Mouse (Mus musculus) hindbrain, embryonic 15.5 days (tissue): ENCODE data around the gene Dpy19l3. TPM values are rescaled to one million over a fixed set of nuclear protein-coding genes. Genes with fewer than 3 reads are reported as not detected.
A peak's percentile ranks its signal among the peaks of the same experiment; 100 is the strongest.

Experiments
- ATAC-seq: fragments of 200-750 bp; cut with Nextera tagmentation; 2 replicates; pipeline ENCODE4 v1.8.0; 2017; ENCODE audit warnings: low read depth, moderate number of reproducible peaks, moderate TSS enrichment; ENCODE audit not compliant: low FRiP score
- H3K27ac ChIP-seq: fragments of 300-500 bp; sonication (generic); replicated peaks from 2 replicates; pipeline ENCODE4 v1.5.1; 2015; ENCODE audit warnings: mild to moderate bottlenecking, inconsistent platforms
- H3K27me3 ChIP-seq: fragments of 300-500 bp; sonication (generic); 2 replicates; pipeline ENCODE4 v1.6.1; 2015; ENCODE audit warnings: control low read depth, inconsistent platforms
- H3K36me3 ChIP-seq: fragments of 300-500 bp; sonication (generic); 2 replicates; pipeline ENCODE4 v1.6.1; 2015; ENCODE audit warnings: control low read depth, inconsistent platforms
- H3K4me1 ChIP-seq: fragments of 300-500 bp; sonication (generic); replicated peaks from 2 replicates; pipeline ENCODE4 v1.6.1; 2015; ENCODE audit warnings: control low read depth, inconsistent platforms
- H3K4me2 ChIP-seq: fragments of 300-500 bp; sonication (generic); 2 replicates; pipeline ENCODE4 v1.6.1; 2015; ENCODE audit warnings: moderate library complexity, mild to moderate bottlenecking, inconsistent platforms
- H3K4me3 ChIP-seq: fragments of 300-500 bp; sonication (generic); 2 replicates; pipeline ENCODE4 v1.5.1; 2015; ENCODE audit warnings: mild to moderate bottlenecking, inconsistent platforms
- H3K9ac ChIP-seq: fragments of 300-500 bp; sonication (generic); 2 replicates; pipeline ENCODE4 v1.6.1; 2015; ENCODE audit warnings: inconsistent platforms
- H3K9me3 ChIP-seq: fragments of 300-500 bp; sonication (generic); 2 replicates; pipeline ENCODE4 v1.6.1; 2016; ENCODE audit warnings: control low read depth, inconsistent platforms
- WGBS: fragments of 180-500 bp; shearing (Covaris S2); methylation state at CpG from one replicate; pipeline ENCODE4 v1.1.7; 2015; 5-methylcytosine and 5-hydroxymethylcytosine counted together
- polyA plus RNA-seq: library from polyadenylated mRNA; unstranded; fragments of >200 nt; fragmentation: Nextera tagmentation; extraction: Ambion mirVana; gene quantifications from 2 replicates; pipeline ENCODE4 v1.2.1, GENCODE M21; 2015

The Dpy19l3 gene
- polyA plus RNA-seq, 1 experiment from 2014 or later, result 39.5 TPM

GRCm38 (mm10) chr7:35683409-35684122 is 70.7 kb downstream of the Dpy19l3 start:
- H3K9ac ChIP-seq, result no peak overlapping the region
- ATAC-seq, result no peak
- H3K27ac ChIP-seq, result no peak overlapping the region
- no peaks in the 10 kb centered on the region for H3K36me3 ChIP-seq
- H3K9me3 ChIP-seq, result no peaks in the 10 kb centered on the region
- H3K4me1 ChIP-seq, result peaks cover 28% of the 10 kb centered on the region
- no peaks in the 10 kb centered on the region for H3K27me3 ChIP-seq
- no peak overlapping the region for H3K4me2 ChIP-seq
- WGBS, result 62% methylated on average over 6 of the region's 6 CpGs
- no peak overlapping the region for H3K4me3 ChIP-seq

GRCm38 (mm10) chr7:35681559-35681958 is 72.7 kb downstream of the Dpy19l3 start:
- ATAC-seq, result no peak
- Histone ChIP-seq H3K36me3 (no peaks in the 10 kb centered on the region), H3K4me1 (peaks cover 11% of the 10 kb centered on the region; the same call in 1 of the 2 replicates), H3K9me3 (no peaks in the 10 kb centered on the region), H3K4me3 (no peak overlapping the region), H3K27ac (no peak overlapping the region), H3K9ac (no peak overlapping the region), H3K27me3 (no peaks in the 10 kb centered on the region), H3K4me2 (no peak overlapping the region)
- WGBS, result 82% methylated on average over 3 of the region's 3 CpGs

- Histone ChIP-seq H3K27ac (no peak overlapping the region), H3K4me3 (no peak overlapping the region), H3K9me3 (no peaks in the 10 kb centered on the region), H3K27me3 (no peaks in the 10 kb centered on the region), H3K36me3 (no peaks in the 10 kb centered on the region), H3K4me2 (no peak overlapping the region), H3K9ac (no peak overlapping the region), H3K4me1 (peaks cover under 1% of the 10 kb centered on the region; the same call in 1 of the 2 replicates)
- ATAC-seq, result no peak
- 76% methylated on average over 4 of the region's 4 CpGs for whole genome bisulfite sequencing
These were observed 75.3 kb downstream of the Dpy19l3 start for GRCm38 (mm10) chr7:35678976-35679375.

GRCm38 (mm10) chr7:35668066-35669041 is 85.9 kb downstream of the Dpy19l3 start:
- H3K27ac ChIP-seq, result peak overlapping the region; percentile 84
- no peaks in the 10 kb centered on the region for H3K9me3 ChIP-seq
- ATAC-seq, result peak; percentile 86
- no peak overlapping the region for H3K4me3 ChIP-seq
- peak overlapping the region; percentile 28 for H3K4me2 ChIP-seq
- 21% methylated on average over 18 of the region's 18 CpGs for whole genome bisulfite sequencing
- no peaks in the 10 kb centered on the region for H3K36me3 ChIP-seq
- H3K9ac ChIP-seq, result no peak overlapping the region
- peaks cover 26% of the 10 kb centered on the region for H3K4me1 ChIP-seq
- H3K27me3 ChIP-seq, result no peaks in the 10 kb centered on the region

- Histone ChIP-seq H3K27ac (no peak overlapping the region), H3K27me3 (no peaks in the 10 kb centered on the region), H3K4me1 (peaks cover 24% of the 10 kb centered on the region), H3K4me3 (no peak overlapping the region), H3K9me3 (no peaks in the 10 kb centered on the region), H3K36me3 (no peaks in the 10 kb centered on the region), H3K4me2 (no peak overlapping the region), H3K9ac (no peak overlapping the region)
- no peak for ATAC-seq
- WGBS, result 34% methylated on average over 16 of the region's 16 CpGs
These were observed 90.4 kb downstream of the Dpy19l3 start for GRCm38 (mm10) chr7:35663790-35664376.

- H3K4me3 ChIP-seq, result no peak overlapping the region
These were observed 95.1 kb downstream of the Dpy19l3 start for GRCm38 (mm10) chr7:35659173-35659572.

GRCm38 (mm10) chr7:35657829-35658228 is 96.4 kb downstream of the Dpy19l3 start:
- Histone ChIP-seq H3K4me2 (no peak overlapping the region), H3K27me3 (no peaks in the 10 kb centered on the region), H3K9ac (no peak overlapping the region), H3K9me3 (no peaks in the 10 kb centered on the region), H3K36me3 (no peaks in the 10 kb centered on the region), H3K4me1 (no peaks in the 10 kb centered on the region), H3K4me3 (no peak overlapping the region), H3K27ac (no peak overlapping the region)
- WGBS, result 44% methylated on average over 6 of the region's 6 CpGs
- no peak for ATAC-seq

More at GRCm38 (mm10) chr7:35659173-35659572, 95.1 kb downstream of the Dpy19l3 start:
- Histone ChIP-seq H3K4me1 (peaks cover 8% of the 10 kb centered on the region), H3K9me3 (no peaks in the 10 kb centered on the region), H3K27me3 (no peaks in the 10 kb centered on the region), H3K27ac (no peak overlapping the region), H3K4me2 (no peak overlapping the region), H3K9ac (no peak overlapping the region), H3K36me3 (no peaks in the 10 kb centered on the region)
- ATAC-seq, result no peak
- WGBS, result 58% methylated on average over 3 of the region's 3 CpGs

- no peak overlapping the region for H3K27ac ChIP-seq
- no peak for ATAC-seq
- peaks cover 5% of the 10 kb centered on the region; the same call in 1 of the 2 replicates for H3K4me1 ChIP-seq
- no peak overlapping the region for H3K4me3 ChIP-seq
- WGBS, result 86% methylated on average over 10 of the region's 10 CpGs
- no peaks in the 10 kb centered on the region for H3K36me3 ChIP-seq
- H3K9ac ChIP-seq, result no peak overlapping the region
- H3K9me3 ChIP-seq, result no peaks in the 10 kb centered on the region
- H3K27me3 ChIP-seq, result no peaks in the 10 kb centered on the region
- no peak overlapping the region for H3K4me2 ChIP-seq
These were observed 102.5 kb downstream of the Dpy19l3 start for GRCm38 (mm10) chr7:35651583-35652270.

GRCm38 (mm10) chr7:35650716-35651410 is 103.4 kb downstream of the Dpy19l3 start:
- no peak overlapping the region for H3K9ac ChIP-seq

GRCm38 (mm10) chr7:35649071-35649470 is 105.2 kb downstream of the Dpy19l3 start:
- ATAC-seq, result no peak
- H3K4me3 ChIP-seq, result no peak overlapping the region
- no peak overlapping the region for H3K27ac ChIP-seq
- no peaks in the 10 kb centered on the region for H3K9me3 ChIP-seq
- H3K4me1 ChIP-seq, result peaks cover 13% of the 10 kb centered on the region
- H3K36me3 ChIP-seq, result peaks cover 12% of the 10 kb centered on the region
- H3K4me2 ChIP-seq, result no peak overlapping the region
- no peaks in the 10 kb centered on the region for H3K27me3 ChIP-seq
- H3K9ac ChIP-seq, result no peak overlapping the region
- 45% methylated on average over 3 of the region's 3 CpGs for whole genome bisulfite sequencing

More at GRCm38 (mm10) chr7:35650716-35651410, 103.4 kb downstream of the Dpy19l3 start:
- no peak overlapping the region; the same call in 1 of the 2 replicates for H3K27ac ChIP-seq
- H3K36me3 ChIP-seq, result no peaks in the 10 kb centered on the region
- 66% methylated on average over 11 of the region's 11 CpGs for WGBS
- no peaks in the 10 kb centered on the region for H3K27me3 ChIP-seq
- H3K4me3 ChIP-seq, result no peak overlapping the region
- peaks cover 13% of the 10 kb centered on the region for H3K4me1 ChIP-seq
- H3K9me3 ChIP-seq, result no peaks in the 10 kb centered on the region
- H3K4me2 ChIP-seq, result no peak overlapping the region
- no peak for ATAC-seq
